Mouse (Mus musculus) liver, embryonic 12.5 days (tissue): ENCODE data around the gene Prdm16. TPM values are rescaled to one million over a fixed set of nuclear protein-coding genes. Genes with fewer than 3 reads are reported as not detected.
A peak's percentile ranks its signal among the peaks of the same experiment; 100 is the strongest.

ENCODE experiments used
- ATAC-seq: fragments of 200-750 bp; cut with Nextera tagmentation; 2 replicates; pipeline ENCODE4 v1.8.0; 2017; ENCODE audit warnings: moderate number of reproducible peaks, mild to moderate bottlenecking, moderate library complexity
- H3K27ac ChIP-seq: fragments of 300-500 bp; sonication (generic); 2 replicates; pipeline ENCODE4 v1.5.1; 2016; ENCODE audit warnings: mild to moderate bottlenecking
- H3K27me3 ChIP-seq: fragments of 300-500 bp; sonication (generic); replicated peaks from 2 replicates; pipeline ENCODE4 v1.6.1; 2016; ENCODE audit warnings: mild to moderate bottlenecking, moderate library complexity
- H3K36me3 ChIP-seq: fragments of 300-500 bp; sonication (generic); 2 replicates; pipeline ENCODE4 v1.6.1; 2016; ENCODE audit warnings: mild to moderate bottlenecking, moderate library complexity
- H3K4me1 ChIP-seq: fragments of 300-500 bp; sonication (generic); 2 replicates; pipeline ENCODE4 v1.6.1; 2016
- H3K4me2 ChIP-seq: fragments of 300-500 bp; sonication (generic); 2 replicates; pipeline ENCODE4 v1.6.1; 2016; ENCODE audit warnings: mild to moderate bottlenecking, moderate library complexity
- H3K4me3 ChIP-seq: fragments of 300-500 bp; sonication (generic); 2 replicates; pipeline ENCODE4 v1.5.1; 2016; ENCODE audit warnings: mild to moderate bottlenecking, moderate library complexity
- H3K9ac ChIP-seq: fragments of 300-500 bp; sonication (generic); 2 replicates; pipeline ENCODE4 v1.6.1; 2016; ENCODE audit warnings: mild to moderate bottlenecking, moderate library complexity
- H3K9me3 ChIP-seq: fragments of 300-500 bp; sonication (generic); replicated peaks from 2 replicates; pipeline ENCODE4 v1.6.1; 2016; ENCODE audit warnings: mild to moderate bottlenecking, moderate library complexity
- WGBS: fragments of 180-500 bp; shearing (Covaris S2); methylation state at CpG from one replicate; pipeline ENCODE4 v1.1.7; 2016; ENCODE audit not compliant: insufficient replicate concordance; 5-methylcytosine and 5-hydroxymethylcytosine counted together
- polyA plus RNA-seq: library from polyadenylated mRNA; unstranded; fragments of >200 nt; fragmentation: Nextera tagmentation; extraction: Ambion mirVana; gene quantifications from 2 replicates; pipeline ENCODE4 v1.2.1, GENCODE M21; 2016

Prdm16 gene
- polyA plus RNA-seq, 1 experiment from 2014 or later, result 2.4 TPM

GRCm38 (mm10) chr4:154400256-154401171 lies 236.2 kb downstream of the Prdm16 start:
- Histone ChIP-seq H3K4me2 (no peak overlapping the region), H3K36me3 (no peaks in the 10 kb centered on the region), H3K9me3 (no peaks in the 10 kb centered on the region), H3K27ac (0 out of 2 replicates have a peak overlapping the region, but pooled peaks have one; percentile 25), H3K9ac (no peak overlapping the region), H3K27me3 (no peaks in the 10 kb centered on the region), H3K4me3 (no peak overlapping the region), H3K4me1 (peaks cover 30% of the 10 kb centered on the region)
- WGBS, result 74% methylated on average over 24 of the region's 24 CpGs
- no peak; the same call in 1 of the 2 replicates for ATAC-seq

DNA sequence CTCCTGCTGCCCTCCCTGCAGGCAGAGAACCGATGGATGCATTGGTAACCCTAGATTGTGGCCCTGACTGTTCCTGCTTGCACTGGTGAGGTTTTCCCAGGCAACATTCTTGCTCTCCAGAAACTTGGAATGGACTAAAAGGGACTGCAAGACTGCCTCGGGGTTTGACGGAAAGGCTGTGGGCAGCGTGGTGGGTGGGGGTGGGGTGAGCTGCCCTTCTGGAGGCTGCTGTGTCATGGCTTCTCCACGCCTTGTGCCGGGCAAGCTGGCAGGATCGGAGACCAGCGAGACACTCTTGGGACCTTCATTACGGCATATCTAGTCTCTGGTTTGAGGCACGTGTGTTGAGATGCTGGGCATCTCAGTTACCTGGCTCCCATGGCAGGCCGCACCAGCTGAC lies 237.0 kb downstream of the Prdm16 start:
- ATAC-seq, result no peak
- Histone ChIP-seq H3K36me3 (no peaks in the 10 kb centered on the region), H3K27ac (no peak overlapping the region)

GRCm38 (mm10) chr4:154396652-154397301 lies 239.9 kb downstream of the Prdm16 start:
- no peak for ATAC-seq
- no peaks in the 10 kb centered on the region for H3K36me3 ChIP-seq
- H3K9ac ChIP-seq, result no peak overlapping the region
- no peak overlapping the region for H3K4me3 ChIP-seq
- WGBS, result 77% methylated on average over 14 of the region's 14 CpGs
- H3K9me3 ChIP-seq, result no peaks in the 10 kb centered on the region
- 0 out of 2 replicates have a peak, but pooled peaks cover 4% of the 10 kb centered on the region for H3K27me3 ChIP-seq
- no peak overlapping the region for H3K27ac ChIP-seq
- H3K4me1 ChIP-seq, result peaks cover 35% of the 10 kb centered on the region; the same call in 1 of the 2 replicates
- H3K4me2 ChIP-seq, result no peak overlapping the region

More for the DNA sequence above, 237.0 kb downstream of the Prdm16 start:
- Histone ChIP-seq H3K4me3 (no peak overlapping the region), H3K4me1 (peaks cover 30% of the 10 kb centered on the region), H3K4me2 (no peak overlapping the region), H3K9me3 (no peaks in the 10 kb centered on the region), H3K27me3 (no peaks in the 10 kb centered on the region), H3K9ac (no peak overlapping the region)
- 70% methylated on average over 11 of the region's 11 CpGs for WGBS

GRCm38 (mm10) chr4:154394123-154394722 lies 242.4 kb downstream of the Prdm16 start:
- H3K4me2 ChIP-seq, result no peak overlapping the region
- no peaks in the 10 kb centered on the region for H3K36me3 ChIP-seq
- no peak overlapping the region for H3K27ac ChIP-seq
- H3K4me1 ChIP-seq, result peaks cover 11% of the 10 kb centered on the region; the same call in 1 of the 2 replicates
- no peak; the same call in 1 of the 2 replicates for ATAC-seq
- H3K4me3 ChIP-seq, result no peak overlapping the region
- H3K27me3 ChIP-seq, result peaks cover 4% of the 10 kb centered on the region; the same call in 1 of the 2 replicates
- 48% methylated on average over 7 of the region's 7 CpGs for WGBS
- no peak overlapping the region for H3K9ac ChIP-seq
- no peaks in the 10 kb centered on the region for H3K9me3 ChIP-seq

GRCm38 (mm10) chr4:154393196-154394122 lies 243.2 kb downstream of the Prdm16 start:
- 17% methylated on average over 18 of the region's 18 CpGs for WGBS
- Histone ChIP-seq H3K4me3 (no peak overlapping the region), H3K36me3 (no peaks in the 10 kb centered on the region), H3K27ac (no peak overlapping the region), H3K4me2 (no peak overlapping the region), H3K27me3 (peaks cover 4% of the 10 kb centered on the region; the same call in 1 of the 2 replicates), H3K9ac (no peak overlapping the region), H3K9me3 (no peaks in the 10 kb centered on the region), H3K4me1 (peaks cover 11% of the 10 kb centered on the region; the same call in 1 of the 2 replicates)
- ATAC-seq, result peak; percentile 53

- Histone ChIP-seq H3K27ac (no peak overlapping the region), H3K27me3 (peaks cover 4% of the 10 kb centered on the region; the same call in 1 of the 2 replicates), H3K9me3 (no peaks in the 10 kb centered on the region), H3K9ac (no peak overlapping the region), H3K4me1 (peaks cover 11% of the 10 kb centered on the region; the same call in 1 of the 2 replicates), H3K4me2 (no peak overlapping the region), H3K4me3 (no peak overlapping the region), H3K36me3 (no peaks in the 10 kb centered on the region)
- WGBS, result 62% methylated on average over 1 of the region's 1 CpGs
- ATAC-seq, result no peak
These were observed 244.0 kb downstream of the Prdm16 start for GRCm38 (mm10) chr4:154392641-154393040.

DNA sequence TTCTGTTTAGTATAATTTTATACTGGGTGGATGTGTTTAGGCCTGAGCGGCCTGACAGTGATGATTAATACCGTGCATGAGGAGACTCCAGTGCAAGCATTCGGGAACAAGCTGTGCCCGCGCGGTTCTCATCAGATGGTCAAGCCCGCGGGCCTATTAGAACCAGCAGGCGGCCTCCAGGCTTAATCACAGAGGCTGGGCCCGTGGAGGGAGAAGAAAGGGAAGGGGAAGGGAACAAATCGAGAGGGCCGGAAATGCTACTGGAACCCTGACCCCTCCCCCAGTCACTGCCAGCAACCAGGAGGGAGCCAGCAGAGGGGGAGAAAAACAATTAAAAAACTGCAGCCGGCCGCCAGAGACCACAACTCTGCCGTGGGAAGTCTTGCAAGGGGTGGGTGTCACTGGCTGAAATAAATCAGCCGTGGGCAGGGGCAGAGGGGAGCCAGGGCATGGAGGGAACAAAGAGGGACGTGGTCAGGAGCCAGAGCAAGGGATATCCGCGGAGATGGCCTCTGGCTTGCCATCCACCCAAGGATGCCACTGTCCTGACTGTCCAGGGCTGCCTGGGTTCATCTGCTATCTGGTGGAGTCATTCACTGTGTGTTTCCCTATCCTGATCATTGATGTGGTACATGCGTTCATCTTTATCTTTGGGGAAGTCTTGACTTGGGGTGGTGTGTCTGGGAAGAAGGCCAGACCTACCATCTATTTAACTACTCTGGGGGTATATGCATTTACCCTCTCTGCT lies 246.2 kb downstream of the Prdm16 start:
- Histone ChIP-seq H3K4me2 (no peak overlapping the region), H3K4me1 (peaks cover 11% of the 10 kb centered on the region; the same call in 1 of the 2 replicates), H3K27ac (no peak overlapping the region), H3K9ac (no peak overlapping the region), H3K36me3 (no peaks in the 10 kb centered on the region), H3K9me3 (no peaks in the 10 kb centered on the region), H3K4me3 (no peak overlapping the region), H3K27me3 (peaks cover 4% of the 10 kb centered on the region; the same call in 1 of the 2 replicates)
- ATAC-seq, result no peak
- WGBS, result 11% methylated on average over 20 of the region's 20 CpGs

GRCm38 (mm10) chr4:154389641-154390040 lies 247.0 kb downstream of the Prdm16 start:
- Histone ChIP-seq H3K36me3 (no peaks in the 10 kb centered on the region), H3K9me3 (no peaks in the 10 kb centered on the region), H3K4me1 (peaks cover 11% of the 10 kb centered on the region; the same call in 1 of the 2 replicates), H3K27ac (no peak overlapping the region), H3K27me3 (peaks cover 4% of the 10 kb centered on the region; the same call in 1 of the 2 replicates), H3K4me3 (no peak overlapping the region), H3K4me2 (no peak overlapping the region), H3K9ac (no peak overlapping the region)
- 58% methylated on average over 2 of the region's 2 CpGs for whole genome bisulfite sequencing
- ATAC-seq, result no peak

- WGBS, result 57% methylated on average over 8 of the region's 8 CpGs
- Histone ChIP-seq H3K27ac (no peak overlapping the region), H3K4me1 (no peaks in the 10 kb centered on the region; the same call in 1 of the 2 replicates)
These were observed 249.9 kb downstream of the Prdm16 start for GRCm38 (mm10) chr4:154386810-154387209.

GRCm38 (mm10) chr4:154385918-154386317 lies 250.8 kb downstream of the Prdm16 start:
- H3K4me3 ChIP-seq, result no peak overlapping the region
- no peaks in the 10 kb centered on the region for H3K36me3 ChIP-seq
- H3K4me2 ChIP-seq, result no peak overlapping the region
- 63% methylated on average over 2 of the region's 2 CpGs for WGBS
- no peaks in the 10 kb centered on the region; the same call in 1 of the 2 replicates for H3K27me3 ChIP-seq
- no peaks in the 10 kb centered on the region; the same call in 1 of the 2 replicates for H3K4me1 ChIP-seq
- no peak overlapping the region for H3K27ac ChIP-seq
- no peaks in the 10 kb centered on the region for H3K9me3 ChIP-seq
- no peak overlapping the region for H3K9ac ChIP-seq
- no peak for ATAC-seq

More at GRCm38 (mm10) chr4:154386810-154387209, 249.9 kb downstream of the Prdm16 start:
- no peak for ATAC-seq
- no peaks in the 10 kb centered on the region; the same call in 1 of the 2 replicates for H3K27me3 ChIP-seq
- no peak overlapping the region for H3K4me2 ChIP-seq
- H3K36me3 ChIP-seq, result no peaks in the 10 kb centered on the region
- no peak overlapping the region for H3K4me3 ChIP-seq
- no peaks in the 10 kb centered on the region for H3K9me3 ChIP-seq
- no peak overlapping the region for H3K9ac ChIP-seq
